In genomic region chr16:10332732-10333131, GRCm38 (mm10) we compare ENCODE assay signal across 18 mouse cellular contexts.
"Had no signal": no experiment of that assay in that cellular context is flagged by ENCODE, and none has a peak within 500 bp of the region (broad histone marks: within the 10 kb centered on the region; RNA-seq: fewer than 3 reads in every experiment).

No protein-coding gene starts in this region.

- ATAC-seq: midbrain, embryonic 15.5 days had no signal

- H3K9me3 ChIP-seq: limb, embryonic 13.5 days; midbrain, embryonic 15.5 days; neural tube, embryonic 13.5 days had no signal

- H3K36me3 ChIP-seq: limb, embryonic 13.5 days; midbrain, embryonic 15.5 days; neural tube, embryonic 13.5 days had no signal

- H3K9ac ChIP-seq: limb, embryonic 13.5 days; liver, embryonic 14.5 days; lung, embryonic 14.5 days; midbrain, embryonic 15.5 days; neural tube, embryonic 13.5 days had no signal

- H3K4me3 ChIP-seq: limb, embryonic 13.5 days; megakaryocyte, embryonic 14.5 days; midbrain, embryonic 15.5 days; neural tube, embryonic 13.5 days had no signal

- H3K27ac ChIP-seq: limb, embryonic 13.5 days; liver, embryonic 14.5 days; macrophage; midbrain, embryonic 15.5 days; neural tube, embryonic 13.5 days had no signal

- DNase-seq: kidney, adult 18-20 months; layer of hippocampus, adult 9-11 months; layer of hippocampus, postnatal 36 days; left cerebral cortex, postnatal 4 days; lung, embryonic 14.5 days; lung, postnatal 10 days; retina, postnatal 1 day; right cerebral cortex, postnatal 4 days; spleen, adult 18-20 months; thymus, adult 18-20 months; thymus, postnatal 14 days had no signal

- H3K4me1 ChIP-seq: megakaryocyte, embryonic 14.5 days; midbrain, embryonic 15.5 days; neural tube, embryonic 13.5 days had no signal

- H3K4me2 ChIP-seq: limb, embryonic 13.5 days; lung, embryonic 14.5 days; midbrain, embryonic 11.5 days; midbrain, embryonic 15.5 days; neural tube, embryonic 13.5 days had no signal

- H3K27me3 ChIP-seq: limb, embryonic 13.5 days; midbrain, embryonic 15.5 days; neural tube, embryonic 13.5 days had no signal
